Mouse (Mus musculus) forebrain, embryonic 11.5 days (tissue): Measurements from ENCODE around the gene Scn1b. TPM values are rescaled to one million over a fixed set of nuclear protein-coding genes. Genes with fewer than 3 reads are reported as not detected.
A peak's percentile ranks its signal among the peaks of the same experiment; 100 is the strongest.

ENCODE experiments used
- ATAC-seq: fragments of 200-750 bp; cut with Nextera tagmentation; replicated peaks from 2 replicates; pipeline ENCODE4 v1.8.0; 2017; ENCODE audit warnings: moderate TSS enrichment; ENCODE audit not compliant: low FRiP score
- DNase-seq: peaks from one replicate; pipeline ENCODE4 v3.0.0-alpha.2; 2017; ENCODE audit warnings: low spot score
- H3K27ac ChIP-seq: fragments of 300-500 bp; sonication (generic); 2 replicates; pipeline ENCODE4 v1.5.1; 2014; ENCODE audit warnings: low read depth, low read length
- H3K27me3 ChIP-seq: fragments of 300-500 bp; sonication (generic); 2 replicates; pipeline ENCODE4 v1.6.1; 2014; ENCODE audit warnings: mild to moderate bottlenecking, low read length, mixed read lengths; ENCODE audit not compliant: control insufficient read depth, insufficient read depth
- H3K36me3 ChIP-seq: fragments of 300-500 bp; sonication (generic); 2 replicates; pipeline ENCODE4 v1.6.1; 2014; ENCODE audit warnings: mild to moderate bottlenecking, low read length, moderate library complexity, mixed read lengths; ENCODE audit not compliant: control insufficient read depth, insufficient read depth
- H3K4me1 ChIP-seq: fragments of 300-500 bp; sonication (generic); replicated peaks from 2 replicates; pipeline ENCODE4 v1.6.1; 2014; ENCODE audit warnings: low read length, mixed read lengths; ENCODE audit not compliant: control insufficient read depth, insufficient read depth
- H3K4me2 ChIP-seq: fragments of 300-500 bp; sonication (generic); 2 replicates; pipeline ENCODE4 v1.6.1; 2014; ENCODE audit warnings: low read depth, mild to moderate bottlenecking, low read length, moderate library complexity, mixed read lengths; ENCODE audit not compliant: severe bottlenecking
- H3K4me3 ChIP-seq: fragments of 300-500 bp; sonication (generic); 2 replicates; pipeline ENCODE4 v1.5.1; 2014; ENCODE audit warnings: low read depth, low read length
- H3K9ac ChIP-seq: fragments of 300-500 bp; sonication (generic); 2 replicates; pipeline ENCODE4 v1.6.1; 2014; ENCODE audit warnings: low read length
- H3K9me3 ChIP-seq: fragments of 300-500 bp; sonication (generic); 2 replicates; pipeline ENCODE4 v1.6.1; 2016; ENCODE audit warnings: low read length, mixed read lengths; ENCODE audit not compliant: control insufficient read depth
- WGBS: fragments of 180-500 bp; shearing (Covaris S2); extraction: QIAGEN DNeasy Blood & Tissue Kit; methylation state at CpG from one replicate; pipeline ENCODE4 v1.1.7; 2014; 5-methylcytosine and 5-hydroxymethylcytosine counted together
- polyA plus RNA-seq: library from polyadenylated mRNA; unstranded; fragments of >200 nt; fragmentation: Nextera tagmentation; extraction: Ambion mirVana; gene quantifications from 2 replicates; pipeline ENCODE4 v1.2.1, GENCODE M21; 2014

Gene Scn1b
- polyA plus RNA-seq, 1 experiment from 2014 or later: 0.84 TPM

- Histone ChIP-seq H3K27ac (no peak overlapping the region), H3K4me3 (no peak overlapping the region), H3K27me3 (no peaks in the 10 kb centered on the region), H3K9ac (no peak overlapping the region), H3K4me2 (no peak overlapping the region), H3K9me3 (no peaks in the 10 kb centered on the region), H3K36me3 (no peaks in the 10 kb centered on the region), H3K4me1 (peaks cover 2% of the 10 kb centered on the region; the same call in 1 of the 2 replicates)
- ATAC-seq: peak; percentile 34; the same call in 1 of the 2 replicates
- DNase-seq: no peak
- 32% methylated on average over 16 of the region's 16 CpGs for WGBS
Measured at GRCm38 (mm10) chr7:31116721-31117145, 10.1 kb downstream of the Scn1b start.

- H3K9me3 ChIP-seq: no peaks in the 10 kb centered on the region
- H3K27me3 ChIP-seq: no peaks in the 10 kb centered on the region
- H3K4me2 ChIP-seq: no peak overlapping the region
- ATAC-seq (no peak), DNase-seq (no peak)
- peaks cover 2% of the 10 kb centered on the region; the same call in 1 of the 2 replicates for H3K4me1 ChIP-seq
- no peak overlapping the region for H3K27ac ChIP-seq
- no peak overlapping the region for H3K4me3 ChIP-seq
- no peak overlapping the region for H3K9ac ChIP-seq
- H3K36me3 ChIP-seq: no peaks in the 10 kb centered on the region
- WGBS: 29% methylated on average over 17 of the region's 17 CpGs
Measured at GRCm38 (mm10) chr7:31115587-31116043, 11.2 kb downstream of the Scn1b start.

GRCm38 (mm10) chr7:31115182-31115581 is 11.6 kb downstream of the Scn1b start, which contains the start of gene Hpn:
Gene Hpn (minus strand): TSS chr7:31115290.
- Histone ChIP-seq H3K27ac (no peak within 1 kb of the TSS), H3K27me3 (no peaks in the 10 kb centered on the region), H3K4me2 (no peak within 1 kb of the TSS), H3K4me3 (no peak within 1 kb of the TSS), H3K9ac (no peak within 1 kb of the TSS), H3K36me3 (no peaks in the 10 kb centered on the region), H3K9me3 (no peaks in the 10 kb centered on the region), H3K4me1 (peaks cover 2% of the 10 kb centered on the region; the same call in 1 of the 2 replicates)
- no peak for DNase-seq
- WGBS: 14% methylated on average over 15 of the region's 15 CpGs
- ATAC-seq: no peak

GRCm38 (mm10) chr7:31114646-31115045 is 12.2 kb downstream of the Scn1b start:
- no peaks in the 10 kb centered on the region for H3K27me3 ChIP-seq
- H3K4me2 ChIP-seq: no peak overlapping the region
- WGBS: 46% methylated on average over 10 of the region's 10 CpGs
- no peak overlapping the region for H3K4me3 ChIP-seq
- no peaks in the 10 kb centered on the region for H3K36me3 ChIP-seq
- no peak overlapping the region for H3K9ac ChIP-seq
- H3K27ac ChIP-seq: no peak overlapping the region
- H3K4me1 ChIP-seq: peaks cover 2% of the 10 kb centered on the region; the same call in 1 of the 2 replicates
- no peaks in the 10 kb centered on the region for H3K9me3 ChIP-seq
- no peak for DNase-seq
- ATAC-seq: no peak

GRCm38 (mm10) chr7:31113800-31114199 is 13.0 kb downstream of the Scn1b start:
- Histone ChIP-seq H3K27ac (no peak overlapping the region), H3K4me2 (no peak overlapping the region), H3K9ac (no peak overlapping the region), H3K9me3 (no peaks in the 10 kb centered on the region), H3K27me3 (no peaks in the 10 kb centered on the region), H3K4me3 (no peak overlapping the region), H3K36me3 (no peaks in the 10 kb centered on the region), H3K4me1 (peaks cover 2% of the 10 kb centered on the region; the same call in 1 of the 2 replicates)
- ATAC-seq (no peak), DNase-seq (no peak)
- WGBS: 80% methylated on average over 6 of the region's 6 CpGs

- H3K4me1 ChIP-seq: peaks cover 2% of the 10 kb centered on the region; the same call in 1 of the 2 replicates
- H3K9ac ChIP-seq: no peak overlapping the region
- ATAC-seq (no peak), DNase-seq (no peak)
- H3K27ac ChIP-seq: no peak overlapping the region
- 26% methylated on average over 4 of the region's 4 CpGs for WGBS
- H3K36me3 ChIP-seq: no peaks in the 10 kb centered on the region
- H3K4me2 ChIP-seq: no peak overlapping the region
- H3K27me3 ChIP-seq: no peaks in the 10 kb centered on the region
- H3K9me3 ChIP-seq: no peaks in the 10 kb centered on the region
- H3K4me3 ChIP-seq: no peak overlapping the region
Measured at GRCm38 (mm10) chr7:31112036-31112435, 14.8 kb downstream of the Scn1b start.

- Histone ChIP-seq H3K9ac (no peak overlapping the region), H3K27me3 (no peaks in the 10 kb centered on the region), H3K4me1 (peaks cover 2% of the 10 kb centered on the region; the same call in 1 of the 2 replicates), H3K4me2 (no peak overlapping the region), H3K36me3 (no peaks in the 10 kb centered on the region), H3K4me3 (no peak overlapping the region), H3K9me3 (no peaks in the 10 kb centered on the region), H3K27ac (no peak overlapping the region)
- DNase-seq (no peak), ATAC-seq (no peak)
- 86% methylated on average over 15 of the region's 15 CpGs for WGBS
Measured at GRCm38 (mm10) chr7:31110861-31111385, 15.9 kb downstream of the Scn1b start.

- WGBS: 92% methylated on average over 5 of the region's 5 CpGs
- no peaks in the 10 kb centered on the region for H3K27me3 ChIP-seq
- H3K36me3 ChIP-seq: no peaks in the 10 kb centered on the region
- ATAC-seq (no peak), DNase-seq (no peak)
- no peaks in the 10 kb centered on the region for H3K4me1 ChIP-seq
- no peak overlapping the region for H3K4me3 ChIP-seq
- H3K9ac ChIP-seq: no peak overlapping the region
- no peak overlapping the region for H3K4me2 ChIP-seq
- H3K27ac ChIP-seq: no peak overlapping the region
- no peaks in the 10 kb centered on the region for H3K9me3 ChIP-seq
Measured at GRCm38 (mm10) chr7:31109796-31110195, 17.0 kb downstream of the Scn1b start.

GRCm38 (mm10) chr7:31109091-31109490 is 17.7 kb downstream of the Scn1b start:
- no peak for ATAC-seq
- no peak overlapping the region for H3K4me3 ChIP-seq
- no peaks in the 10 kb centered on the region for H3K9me3 ChIP-seq
- H3K27ac ChIP-seq: no peak overlapping the region
- H3K4me2 ChIP-seq: no peak overlapping the region
- DNase-seq: no peak
- H3K4me1 ChIP-seq: no peaks in the 10 kb centered on the region
- no peaks in the 10 kb centered on the region for H3K27me3 ChIP-seq
- WGBS: 56% methylated on average over 7 of the region's 7 CpGs
- no peak overlapping the region for H3K9ac ChIP-seq
- H3K36me3 ChIP-seq: no peaks in the 10 kb centered on the region
